Mouse (Mus musculus) naive thymus-derived CD4-positive, alpha-beta T cell, adult 2 months (primary cell): Measurements from ENCODE around the gene Zkscan5.
A peak's percentile ranks its signal among the peaks of the same experiment; 100 is the strongest.
"Not testable (repeated sequence)": the region's sequence is repeated elsewhere in the genome, so short reads cannot be mapped to it uniquely, and the experiment has no call there.

Source experiments
- DNase-seq: peaks from one replicate; pipeline ENCODE4 v3.0.0-alpha.2; 2011; ENCODE audit warnings: low read depth

Gene Zkscan5

GRCm38 (mm10) chr5:145213505-145213904 lies 9.1 kb downstream of the Zkscan5 start:
- DNase-seq: no peak

GRCm38 (mm10) chr5:145214679-145215078 lies 10.3 kb downstream of the Zkscan5 start:
- no peak for DNase-seq

DNA sequence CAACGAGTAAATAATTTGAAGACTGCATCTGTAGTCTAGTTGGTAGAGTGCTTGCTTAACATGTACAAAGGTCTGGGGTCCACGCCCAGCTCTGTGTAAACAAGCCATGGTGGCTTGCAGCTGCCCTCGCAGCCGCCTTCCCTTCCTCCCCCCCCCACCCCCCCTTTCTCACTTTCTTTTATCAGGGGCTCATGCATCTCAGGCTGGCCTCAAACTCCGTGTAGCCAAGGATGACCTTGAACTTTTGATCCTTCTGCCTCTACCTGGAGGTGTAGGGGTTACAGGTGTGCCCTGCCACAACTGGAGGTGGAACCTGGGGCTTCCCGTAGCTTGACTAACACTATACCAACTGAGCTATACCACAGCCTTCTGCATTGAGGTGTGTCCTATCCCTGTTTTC lies 13.4 kb downstream of the Zkscan5 start:
- DNase-seq: no peak

- DNase-seq: no peak
These were observed 13.8 kb downstream of the Zkscan5 start for GRCm38 (mm10) chr5:145218206-145218605.

- no peak for DNase-seq
These were observed 14.3 kb downstream of the Zkscan5 start for GRCm38 (mm10) chr5:145218671-145219070.

DNA sequence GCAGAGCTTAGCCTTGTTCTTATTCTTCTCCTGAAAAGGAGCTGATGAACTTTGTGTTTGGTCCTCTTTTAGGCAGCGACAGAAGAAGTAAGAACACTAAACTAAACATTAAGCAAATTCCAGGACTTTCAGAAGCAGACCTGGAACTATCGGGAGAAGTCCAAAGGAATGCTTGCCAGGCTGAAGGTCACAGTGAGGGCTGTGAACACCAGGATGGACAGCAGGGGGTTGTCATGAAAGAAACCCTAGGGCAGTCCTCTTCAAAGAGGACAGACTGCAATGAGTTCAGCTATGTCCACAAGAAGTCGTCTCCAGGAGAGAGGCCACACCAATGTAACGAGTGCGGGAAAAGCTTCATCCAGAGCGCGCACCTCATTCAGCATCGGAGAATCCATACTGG lies 15.6 kb downstream of the Zkscan5 start:
- DNase-seq: no peak

DNA sequence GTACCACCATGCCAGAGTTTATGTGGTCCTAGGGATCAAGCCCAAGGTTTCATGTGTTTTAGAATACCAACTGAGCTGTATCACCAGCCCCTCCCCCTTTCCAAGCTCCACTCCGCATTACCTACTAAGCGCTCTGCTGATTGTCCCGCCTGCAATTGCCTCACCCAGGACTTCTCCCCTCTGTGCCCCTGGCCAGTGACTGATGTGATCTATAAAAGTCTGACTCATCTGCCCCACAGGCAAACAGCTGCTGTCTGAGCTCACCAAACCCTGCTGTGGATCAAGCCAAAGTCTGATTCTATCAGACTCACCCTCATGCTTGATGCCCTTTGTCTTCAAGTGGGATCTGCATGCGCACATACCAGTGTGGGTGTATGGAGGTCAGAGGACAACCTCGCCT lies 18.5 kb downstream of the Zkscan5 start:
- DNase-seq: no peak

- no peak for DNase-seq
These were observed 19.0 kb downstream of the Zkscan5 start for GRCm38 (mm10) chr5:145223395-145223794.

DNA sequence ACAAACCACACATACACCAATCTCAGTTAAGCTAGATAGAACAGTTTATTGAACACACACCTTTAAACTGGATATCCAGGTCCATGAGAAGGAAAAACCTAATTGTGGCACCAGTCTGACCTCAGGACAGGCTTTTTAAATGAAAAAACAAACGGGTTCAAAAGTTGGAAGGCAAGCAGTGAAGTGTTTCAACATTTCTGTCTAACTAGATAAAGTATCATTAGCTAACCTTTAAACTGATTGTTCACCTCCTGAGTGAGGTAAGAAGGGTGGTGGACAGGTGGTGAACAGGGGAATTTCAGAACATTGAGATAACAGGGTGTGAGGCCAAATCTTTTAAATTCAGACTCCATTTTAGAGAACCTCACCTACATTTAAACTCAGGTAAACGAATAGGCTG lies 22.1 kb downstream of the Zkscan5 start:
- DNase-seq: no peak

GRCm38 (mm10) chr5:145229283-145229682 lies 24.9 kb downstream of the Zkscan5 start:
- not testable (repeated sequence) for DNase-seq

- DNase-seq: no peak
These were observed 26.3 kb downstream of the Zkscan5 start for GRCm38 (mm10) chr5:145230641-145231040.

- DNase-seq: peak; percentile 98
These were observed 27.1 kb downstream of the Zkscan5 start, which contains the start of gene Zfp655 for GRCm38 (mm10) chr5:145231367-145231871. Gene Zfp655 (plus strand): TSS chr5:145231715.

DNA sequence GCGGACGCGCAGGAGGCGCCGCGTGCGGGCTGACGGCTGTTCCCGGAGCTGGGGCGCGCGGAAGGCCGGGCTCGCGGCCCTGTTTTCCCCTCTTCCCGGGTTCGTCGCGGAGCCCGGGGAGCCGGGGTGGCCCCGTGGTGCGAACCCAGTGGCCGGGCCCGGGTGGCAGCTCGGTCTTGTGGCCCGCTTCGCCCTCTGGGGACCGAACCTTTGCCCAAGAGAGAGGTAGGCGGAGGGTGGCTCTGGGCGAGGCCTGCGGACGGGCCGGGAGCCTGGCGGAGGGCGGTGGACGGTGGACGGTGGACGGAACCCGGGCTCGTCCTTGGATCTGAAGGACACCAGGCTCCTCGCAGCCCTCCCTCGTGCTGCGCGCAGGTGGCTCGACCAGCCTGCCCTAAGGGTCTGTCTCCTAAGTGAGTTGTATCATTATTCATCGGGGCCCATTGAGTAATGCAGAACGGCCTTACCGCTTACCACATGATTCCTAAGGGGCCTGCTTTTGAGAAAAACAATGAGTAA lies 27.6 kb downstream of the Zkscan5 start:
- no peak for DNase-seq

DNA sequence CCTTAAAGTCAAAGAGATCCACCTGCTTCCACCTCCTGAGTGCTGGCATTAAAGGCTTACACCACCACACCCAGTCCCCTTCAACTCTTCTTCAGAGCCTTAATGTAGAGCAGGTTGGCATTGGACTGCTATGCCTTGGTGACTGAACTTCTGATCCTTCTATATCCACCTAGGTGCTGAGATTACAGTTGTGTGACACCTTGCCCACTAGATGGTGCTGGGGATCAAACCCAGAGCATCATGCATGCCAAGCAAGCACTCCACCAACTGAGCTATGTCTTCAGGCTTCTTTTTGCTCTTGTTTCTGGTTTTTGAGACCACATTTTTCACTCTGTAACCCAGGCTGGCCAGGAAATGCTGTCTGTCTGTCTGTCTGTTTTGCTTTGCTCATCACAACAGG lies 30.3 kb downstream of the Zkscan5 start:
- DNase-seq: peak; percentile 64

DNA sequence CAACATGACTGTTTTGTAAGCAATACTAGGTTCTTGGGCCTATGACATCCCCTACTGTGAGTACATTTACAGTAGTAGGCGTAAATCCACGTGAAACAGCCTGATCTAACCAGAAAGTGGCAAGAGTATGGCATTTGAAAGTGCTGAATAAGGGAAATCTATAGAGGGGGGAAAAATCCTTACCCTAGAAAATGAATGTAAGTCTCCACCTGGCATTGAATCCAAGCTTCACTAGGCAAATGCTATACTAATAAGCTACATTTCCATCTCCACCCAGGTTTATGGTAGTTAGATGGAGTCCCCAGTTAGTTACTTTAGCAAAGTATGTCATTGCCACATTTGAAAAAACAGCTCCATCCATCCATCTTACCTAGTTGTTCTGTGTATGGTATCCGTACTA lies 45.2 kb downstream of the Zkscan5 start:
- no peak for DNase-seq
